Mouse (Mus musculus) liver, adult (tissue): ENCODE data around the gene Ndufb3.

Source experiments
- GATA4 ChIP-seq: IDR thresholded peaks from 2 replicates; pipeline ENCODE4 v1.6.1; 2014; ENCODE audit warnings: mild to moderate bottlenecking, low read length; ENCODE audit not compliant: insufficient replicate concordance

The Ndufb3 gene

GRCm38 (mm10) chr1:58586171-58586997 lies at the start of gene Ndufb3, which contains the start of gene Fam126b:
TSS of gene Ndufb3 (plus strand) at chr1:58586384.
TSS of gene Fam126b (minus strand) at chr1:58586323.
- TF ChIP-seq GATA4 = no peak

- TF ChIP-seq GATA4 = no peak
Observed at GRCm38 (mm10) chr1:58541386-58541785, 44.8 kb upstream of the Ndufb3 start.

GRCm38 (mm10) chr1:58562455-58562854 lies 23.7 kb upstream of the Ndufb3 start:
- TF ChIP-seq GATA4 = no peak

DNA sequence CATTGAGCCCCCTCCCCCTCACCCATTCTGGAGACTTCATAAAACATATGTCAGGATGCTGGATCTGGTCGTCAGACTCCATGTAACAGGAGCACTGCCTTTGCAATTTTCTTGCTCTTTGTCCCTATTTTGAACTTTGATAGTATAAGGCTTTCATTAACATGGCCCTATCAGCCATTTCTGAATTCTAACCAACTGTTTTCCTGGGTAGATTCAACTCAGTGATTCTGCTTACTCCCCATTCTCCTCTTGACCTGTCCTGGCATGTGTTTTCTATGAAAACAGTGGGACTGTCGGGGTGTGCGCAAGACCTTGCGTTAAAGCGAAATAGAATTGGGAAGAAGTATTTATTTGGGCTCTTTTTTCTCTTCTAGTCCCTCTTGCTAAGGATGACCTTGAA lies 21.2 kb upstream of the Ndufb3 start:
- TF ChIP-seq GATA4 = no peak

- no peak for TF ChIP-seq GATA4
Observed at GRCm38 (mm10) chr1:58566621-58567020, 19.6 kb upstream of the Ndufb3 start.

DNA sequence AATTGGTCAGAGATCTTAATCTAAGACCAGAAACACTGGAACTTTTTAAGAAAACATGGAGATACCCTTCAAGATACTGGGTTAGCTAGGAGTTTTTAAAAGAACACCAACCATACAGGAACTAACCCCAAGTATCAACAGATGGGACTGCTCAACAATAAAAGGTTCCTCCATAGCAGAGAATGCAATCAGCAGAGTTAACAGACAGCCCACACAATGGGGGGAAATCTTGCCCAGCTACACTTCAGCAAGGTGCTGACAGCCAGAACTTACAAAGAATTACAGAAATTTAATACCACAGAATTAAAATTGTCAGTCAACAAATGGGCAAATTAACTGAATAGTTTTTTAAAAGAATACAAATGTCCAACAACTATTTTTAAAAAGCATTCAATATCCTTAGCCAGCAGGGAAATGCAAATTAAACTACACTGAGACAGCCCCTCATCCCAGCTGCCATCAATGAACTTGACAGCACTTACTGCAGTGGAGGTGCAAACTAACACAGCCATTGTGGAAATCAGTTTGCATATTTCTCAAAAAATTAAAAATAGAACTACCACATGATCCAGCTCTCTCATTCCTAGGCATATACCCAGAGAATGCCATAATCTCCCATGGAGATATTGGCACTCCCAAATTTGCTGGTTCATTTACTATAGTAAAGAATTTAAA lies 17.6 kb upstream of the Ndufb3 start:
- TF ChIP-seq GATA4 = no peak

- no peak for TF ChIP-seq GATA4
Observed at GRCm38 (mm10) chr1:58570437-58570836, 15.7 kb upstream of the Ndufb3 start.

DNA sequence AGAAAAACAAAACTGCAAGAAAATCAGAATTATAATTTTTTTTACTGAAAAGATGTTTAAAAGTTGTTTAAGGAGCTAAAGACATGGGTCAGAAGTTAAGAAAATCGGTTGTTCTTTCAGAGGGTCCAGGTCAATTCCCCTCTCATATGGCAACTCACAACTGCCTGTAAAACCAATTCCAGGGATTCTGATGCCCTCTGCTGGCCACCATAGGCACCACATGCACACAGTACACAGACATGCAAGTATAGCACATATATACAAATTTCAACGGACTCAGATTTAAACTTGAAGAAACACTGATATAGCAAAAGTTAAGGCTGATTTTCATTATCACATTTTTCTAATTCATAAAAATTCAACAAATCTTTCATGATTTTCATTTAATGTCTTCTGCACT lies 7.0 kb upstream of the Ndufb3 start:
- no peak for TF ChIP-seq GATA4

DNA sequence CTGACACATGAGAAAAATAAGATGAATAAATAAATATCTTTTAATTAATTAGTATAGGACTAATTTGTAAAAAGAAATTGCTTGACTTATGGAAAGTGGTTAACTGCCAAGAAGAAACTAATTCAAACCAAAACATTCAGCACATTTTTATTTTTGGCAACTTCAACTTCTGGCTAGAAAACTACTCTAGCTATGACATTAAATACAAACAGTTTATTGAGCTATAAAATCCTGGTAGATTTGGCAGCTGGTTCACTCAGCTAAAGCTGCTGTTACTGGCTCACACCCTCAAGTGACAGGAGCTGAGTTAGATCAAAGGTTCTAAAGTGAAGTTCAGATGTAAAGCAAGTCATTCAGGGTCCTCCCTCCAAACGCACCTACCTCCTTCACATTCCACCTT lies 3.6 kb upstream of the Ndufb3 start:
- no peak for TF ChIP-seq GATA4

DNA sequence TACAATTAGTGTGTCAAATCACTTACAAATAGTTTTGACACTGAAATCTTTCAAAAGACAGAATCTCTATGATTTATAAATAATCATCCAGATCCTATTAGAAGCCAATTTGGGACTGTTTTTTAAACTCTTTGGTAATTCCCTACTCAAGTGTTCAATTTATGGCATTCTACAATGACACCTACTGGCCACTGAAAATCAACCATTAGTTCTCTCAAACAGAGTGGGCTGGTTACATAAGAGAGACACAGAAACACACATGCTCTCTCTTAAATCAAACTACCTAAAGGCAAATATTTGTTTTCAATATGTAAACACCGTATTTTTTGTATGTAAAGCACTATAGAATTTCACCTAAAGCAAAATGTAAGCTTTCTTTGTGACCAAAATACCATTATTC lies 1.9 kb upstream of the Ndufb3 start:
- no peak for TF ChIP-seq GATA4

- no peak for TF ChIP-seq GATA4
Observed at GRCm38 (mm10) chr1:58585373-58586170, 612 bp upstream of the Ndufb3 start.

- no peak for TF ChIP-seq GATA4
Observed at GRCm38 (mm10) chr1:58587491-58587890, 1.3 kb downstream of the Ndufb3 start.

DNA sequence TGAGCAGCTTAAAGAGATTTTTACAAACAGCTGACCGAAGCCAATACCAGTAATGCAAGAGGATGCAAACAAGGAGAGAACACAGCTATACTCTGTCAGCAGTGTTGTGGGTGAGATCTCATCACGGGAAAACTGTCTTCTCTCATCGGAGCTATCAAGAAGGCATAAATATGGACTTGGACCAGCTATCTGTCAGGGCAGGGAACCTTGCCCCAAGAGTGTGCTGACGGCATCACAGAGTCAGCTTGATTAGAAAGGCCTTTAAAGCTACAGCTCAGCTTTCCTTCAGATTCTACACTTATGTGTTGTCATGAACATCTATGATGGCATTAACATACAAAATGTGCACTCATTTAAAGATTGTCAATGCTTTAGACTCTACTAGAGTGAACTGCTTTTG lies 16.5 kb downstream of the Ndufb3 start:
- TF ChIP-seq GATA4 = no peak

GRCm38 (mm10) chr1:58603738-58604137 lies 17.6 kb downstream of the Ndufb3 start:
- TF ChIP-seq GATA4 = no peak

DNA sequence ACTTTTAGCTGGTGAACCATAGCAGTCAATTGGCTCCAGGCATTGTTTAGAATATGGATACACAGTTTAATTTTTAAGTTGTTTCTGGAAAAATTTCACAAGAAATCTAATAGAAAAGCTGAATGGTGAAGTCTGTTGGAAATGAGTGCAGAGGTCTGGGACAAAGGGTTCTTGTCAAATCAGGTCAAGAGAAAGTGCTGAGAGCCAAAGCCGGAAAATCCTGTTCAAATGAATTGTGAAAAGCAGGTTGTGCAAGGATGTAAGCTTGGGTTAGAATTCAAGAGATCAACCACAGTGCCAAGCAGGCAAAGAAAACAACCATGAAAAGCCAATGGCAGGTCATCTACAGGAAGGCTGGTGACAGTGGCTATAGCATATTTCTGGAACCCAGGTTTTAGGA lies 24.0 kb downstream of the Ndufb3 start:
- no peak for TF ChIP-seq GATA4

GRCm38 (mm10) chr1:58610611-58611010 lies 24.4 kb downstream of the Ndufb3 start:
- TF ChIP-seq GATA4 = no peak
